Mouse (Mus musculus) spleen, adult 2 months (tissue): ENCODE results near the gene Otop1.

Experiments
- CTCF ChIP-seq: fragments of 200-500 bp; IDR thresholded peaks from 2 replicates; pipeline ENCODE4 v1.5.1; 2011; ENCODE audit warnings: mild to moderate bottlenecking, inconsistent platforms; ENCODE audit not compliant: insufficient read depth, insufficient read length, insufficient replicate concordance; ENCODE audit errors: extremely low read depth
- POLR2A ChIP-seq: fragments of 200-500 bp; IDR thresholded peaks from 2 replicates; pipeline ENCODE4 v1.6.1; 2011; ENCODE audit warnings: low read depth, low read length, inconsistent platforms

- TF ChIP-seq CTCF (no peak), POLR2A (no peak)
Measured at GRCm38 (mm10) chr5:38258773-38259146, 17.0 kb upstream of the Otop1 start.
